Mouse (Mus musculus) kidney, postnatal 14 days (tissue): ENCODE data around the gene Prkaca.
"Not testable (repeated sequence)": the region's sequence is repeated elsewhere in the genome, so short reads cannot be mapped to it uniquely, and the experiment has no call there.

Experiments
- DNase-seq: peaks from one replicate; pipeline ENCODE4 v3.0.0; 2022; ENCODE audit warnings: mixed read lengths

Gene Prkaca

GRCm38 (mm10) chr8:83976101-83976630 lies 3.4 kb downstream of the Prkaca start:
- DNase-seq = no peak

GRCm38 (mm10) chr8:83976779-83977350 lies 4.1 kb downstream of the Prkaca start:
- DNase-seq = no peak

DNA sequence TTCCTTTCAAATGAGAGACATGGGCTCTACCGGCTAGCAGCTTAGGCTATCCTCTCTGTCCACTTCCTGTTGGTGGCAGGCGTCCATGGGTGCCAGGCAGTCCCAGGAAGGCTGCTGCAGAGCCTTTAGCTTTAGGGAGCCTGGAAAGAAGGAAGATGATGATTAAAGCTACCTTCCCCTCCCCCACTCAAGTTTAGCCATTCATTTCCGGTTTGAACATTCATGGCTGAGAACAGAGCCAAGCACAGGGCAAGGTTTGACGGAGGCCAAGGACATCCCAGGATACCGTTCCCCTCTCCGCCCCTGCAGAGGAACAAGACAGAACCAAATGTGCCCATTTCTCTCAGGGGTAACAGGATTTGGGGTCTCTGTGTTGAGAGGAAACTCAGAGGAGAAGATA lies 4.9 kb downstream of the Prkaca start:
- peak; percentile 50 for DNase-seq

DNA sequence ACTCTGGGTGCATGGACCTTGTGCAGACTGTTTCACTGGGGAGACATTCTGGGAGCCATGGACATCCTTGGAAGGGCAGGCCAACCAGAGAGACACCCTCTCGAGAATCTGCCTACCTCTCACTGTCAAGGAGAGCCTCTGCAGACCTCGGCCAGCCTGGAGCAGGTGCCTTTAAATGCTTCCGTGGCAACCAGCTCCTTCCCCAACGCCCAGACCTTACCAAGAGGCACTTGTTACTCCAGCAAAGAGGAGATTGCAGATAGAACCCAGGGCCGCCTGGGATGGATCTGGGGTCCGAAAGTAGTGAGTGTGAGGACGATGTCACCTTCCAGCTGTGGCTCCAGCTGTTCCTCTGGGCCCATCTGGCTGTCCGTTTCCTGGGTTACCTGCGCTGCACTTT lies 5.4 kb downstream of the Prkaca start:
- DNase-seq = no peak

GRCm38 (mm10) chr8:83980250-83980649 lies 7.5 kb downstream of the Prkaca start:
- no peak for DNase-seq

DNA sequence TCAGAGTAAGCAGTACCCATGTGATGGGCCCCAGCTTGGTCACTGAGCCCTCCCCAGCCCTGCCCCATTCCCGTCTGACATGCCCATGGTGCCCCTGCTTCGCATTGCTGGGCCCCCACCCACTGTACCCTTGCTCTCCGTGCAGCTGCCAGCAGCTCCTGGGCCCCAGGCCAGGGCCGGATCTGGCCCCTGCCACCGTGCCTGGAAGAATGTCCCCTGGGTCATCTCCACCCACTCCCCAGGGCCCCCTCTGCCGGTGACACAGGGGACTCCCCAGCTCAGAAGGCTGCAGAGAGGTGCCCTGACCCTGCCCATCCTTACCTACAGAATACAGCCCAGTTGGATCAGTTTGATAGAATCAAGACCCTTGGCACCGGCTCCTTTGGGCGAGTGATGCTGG lies 8.1 kb downstream of the Prkaca start:
- no peak for DNase-seq

- no peak for DNase-seq
These were observed 8.7 kb downstream of the Prkaca start for GRCm38 (mm10) chr8:83981533-83981932.

GRCm38 (mm10) chr8:83982449-83982848 lies 9.7 kb downstream of the Prkaca start:
- no peak for DNase-seq

DNA sequence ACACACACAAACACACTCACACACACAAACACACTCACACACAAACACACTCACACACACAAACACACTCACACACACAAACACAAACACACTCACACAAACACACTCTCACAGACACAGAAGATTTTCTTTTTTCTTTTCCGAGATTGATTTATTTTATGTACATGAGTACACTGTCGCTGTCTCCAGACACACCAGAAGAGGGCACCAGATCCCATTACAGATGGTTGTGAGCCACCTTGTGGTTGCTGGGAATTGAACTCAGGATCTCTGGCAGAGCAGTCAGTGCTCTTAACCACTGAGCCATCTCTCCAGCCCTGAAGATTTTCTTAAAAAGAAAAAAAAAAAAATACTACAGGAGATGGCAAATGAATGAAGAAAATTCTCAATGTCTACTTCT lies 10.4 kb downstream of the Prkaca start:
- not testable (repeated sequence) for DNase-seq

- DNase-seq = no peak
These were observed 16.4 kb downstream of the Prkaca start for GRCm38 (mm10) chr8:83989243-83989642.

DNA sequence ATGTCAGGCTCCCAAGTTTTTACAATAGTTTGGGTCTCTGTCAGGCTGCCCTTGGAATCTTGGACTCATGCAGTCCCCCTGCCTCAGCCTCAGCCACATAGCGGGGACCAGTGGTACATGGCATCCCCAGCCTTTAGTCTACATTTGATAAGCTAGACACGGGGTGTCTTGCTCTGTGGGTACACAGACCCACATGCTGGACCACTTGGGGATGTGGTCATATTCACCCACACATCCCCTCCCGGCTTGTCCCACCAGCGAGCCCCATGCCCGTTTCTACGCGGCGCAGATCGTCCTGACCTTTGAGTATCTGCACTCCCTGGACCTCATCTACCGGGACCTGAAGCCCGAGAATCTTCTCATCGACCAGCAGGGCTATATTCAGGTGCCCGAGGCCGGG lies 17.4 kb downstream of the Prkaca start:
- no peak for DNase-seq

GRCm38 (mm10) chr8:83992488-83992887 lies 19.7 kb downstream of the Prkaca start:
- DNase-seq = no peak

GRCm38 (mm10) chr8:83994030-83994429 lies 21.2 kb downstream of the Prkaca start:
- no peak for DNase-seq

GRCm38 (mm10) chr8:83995973-83996372 lies 23.2 kb downstream of the Prkaca start:
- no peak for DNase-seq

DNA sequence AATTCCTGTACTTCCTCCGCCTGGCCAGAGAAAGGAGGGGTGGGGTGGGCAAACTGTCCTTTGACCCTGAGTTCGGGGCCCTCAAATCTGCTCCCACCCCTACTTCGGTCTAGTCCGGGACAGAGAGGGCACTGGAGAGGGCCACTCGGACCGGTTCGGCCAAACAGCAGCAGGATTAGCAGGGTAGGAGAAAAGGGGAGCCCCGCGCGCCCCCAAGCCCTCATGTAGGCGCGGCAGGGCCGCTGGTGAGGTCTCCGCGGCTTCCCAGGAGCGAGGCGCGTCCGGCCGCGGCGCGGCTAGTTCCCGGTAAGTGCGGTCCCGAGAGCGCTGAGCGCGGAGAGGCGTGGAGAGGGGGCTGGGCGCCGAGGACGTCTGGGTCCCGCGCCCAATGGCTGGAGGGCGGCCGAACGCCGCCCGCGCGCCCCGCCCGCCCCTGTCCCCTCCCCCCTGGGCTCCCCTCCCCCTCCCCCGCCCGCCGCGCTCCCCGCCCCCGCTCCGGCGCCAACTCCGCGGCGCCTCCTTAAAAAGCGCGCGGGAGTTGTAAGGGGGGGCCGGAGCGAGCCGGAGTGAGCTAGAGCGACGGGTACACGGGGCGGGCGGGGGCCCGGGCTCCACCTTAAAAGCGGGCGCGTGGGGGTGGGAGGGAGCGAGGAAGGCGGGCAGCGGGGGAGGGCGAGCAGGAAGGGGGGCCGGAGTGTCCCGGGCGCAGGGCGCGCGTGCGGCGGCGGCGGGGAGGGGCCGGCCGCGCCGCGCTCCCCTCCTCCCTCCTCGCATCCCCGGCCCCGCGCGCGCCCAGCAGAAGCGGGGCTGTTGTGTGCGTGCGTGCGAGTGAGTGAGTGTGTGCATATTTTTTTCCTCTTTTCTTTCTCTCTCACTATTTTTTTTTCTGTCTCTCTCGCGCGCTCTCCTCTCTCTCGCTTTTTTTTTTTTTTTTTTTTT lies 24.0 kb downstream of the Prkaca start:
- DNase-seq = peak; percentile 95

GRCm38 (mm10) chr8:83997511-83998141 lies 24.8 kb downstream of the Prkaca start, which contains the start of gene Samd1:
Gene Samd1 (plus strand): TSS chr8:83997672.
- peak; percentile 75 for DNase-seq

- peak; percentile 73 for DNase-seq
These were observed 25.7 kb downstream of the Prkaca start for GRCm38 (mm10) chr8:83998231-83999056.

DNA sequence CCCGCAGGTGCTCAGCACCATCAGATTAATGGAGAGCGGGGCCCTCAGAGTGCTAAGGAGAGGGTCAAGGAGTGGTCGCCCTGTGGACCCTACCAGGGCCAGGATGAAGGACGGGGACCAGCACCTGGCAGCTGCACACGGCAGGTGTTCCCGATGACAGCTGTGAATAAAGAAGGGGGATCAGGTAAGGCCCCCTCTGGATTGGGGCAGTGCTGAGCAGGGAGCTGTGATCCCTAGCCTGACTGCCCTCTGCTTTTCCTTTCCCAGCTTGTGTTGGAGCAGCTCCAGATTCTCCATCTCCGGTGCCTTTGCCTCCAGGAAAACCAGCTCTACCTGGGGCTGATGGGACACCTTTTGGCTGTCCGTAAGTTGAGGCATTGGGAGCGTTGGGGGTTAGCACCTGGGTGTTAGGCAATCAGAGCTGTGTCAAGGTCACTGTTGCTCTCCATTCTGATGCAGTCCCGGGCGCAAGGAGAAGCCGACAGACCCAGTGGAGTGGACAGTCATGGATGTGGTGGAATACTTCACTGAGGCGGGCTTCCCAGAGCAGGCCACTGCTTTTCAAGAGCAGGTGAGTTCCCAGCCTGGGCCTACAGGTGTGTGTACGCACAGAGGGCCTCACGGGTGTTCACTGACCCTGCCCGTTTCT lies 26.4 kb downstream of the Prkaca start:
- no peak for DNase-seq

DNA sequence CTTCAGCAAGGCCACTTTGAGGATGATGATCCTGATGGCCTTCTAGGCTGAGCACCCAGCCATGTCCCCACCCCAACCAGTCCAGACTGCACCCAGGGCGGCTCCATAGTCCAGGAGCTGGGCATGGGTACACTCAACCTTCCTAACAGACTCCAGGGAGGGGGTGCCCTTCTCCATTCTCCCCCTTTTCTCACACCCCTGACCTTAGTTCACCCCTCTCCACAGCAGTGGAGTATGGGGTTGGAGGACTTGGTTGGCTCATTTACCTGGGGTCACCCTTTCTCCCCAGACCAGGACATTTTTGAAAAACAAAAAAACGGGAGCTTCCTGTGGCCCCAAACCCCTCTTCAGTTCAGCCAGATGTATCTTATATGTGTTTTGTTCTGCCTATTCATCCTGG lies 27.0 kb downstream of the Prkaca start:
- DNase-seq = no peak

- no peak for DNase-seq
These were observed 28.6 kb downstream of the Prkaca start, which contains the start of gene 1700067K01Rik for GRCm38 (mm10) chr8:84001281-84002000. Gene 1700067K01Rik (plus strand): TSS chr8:84001502.

DNA sequence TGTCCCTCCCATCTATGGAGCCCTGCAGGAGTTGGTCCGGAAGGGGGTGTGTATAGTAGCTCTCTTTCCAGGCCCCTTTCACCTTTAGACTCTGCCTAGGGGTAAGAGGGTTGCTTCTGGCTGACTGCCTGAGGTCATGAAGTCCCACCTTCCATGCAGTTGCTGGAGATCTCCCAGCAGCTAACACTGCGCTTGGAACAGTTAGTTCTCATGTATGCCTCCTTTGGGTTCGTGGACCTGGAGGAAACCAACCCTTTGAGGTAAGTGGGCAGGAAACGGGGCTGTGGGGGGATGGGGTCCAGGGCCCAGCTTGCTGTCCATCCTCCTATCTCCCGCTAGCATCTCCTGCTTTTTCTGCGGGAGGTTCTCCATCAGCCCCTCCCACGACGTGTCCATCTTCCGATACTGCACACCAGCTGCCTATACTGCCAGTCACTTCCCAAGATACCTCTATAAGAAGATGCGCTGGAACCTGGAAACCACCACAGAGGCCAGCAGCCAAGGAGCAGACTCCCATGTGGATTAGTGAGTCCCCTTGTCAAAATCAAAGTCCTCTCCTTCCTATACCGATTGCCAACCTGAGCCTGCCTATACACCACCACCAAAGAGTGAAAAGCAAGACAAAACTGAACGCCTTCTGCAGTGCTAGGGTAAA lies 30.3 kb downstream of the Prkaca start:
- DNase-seq = peak; percentile 68
